Mouse (Mus musculus) bone marrow macrophage, adult 2 months (primary cell): Measurements from ENCODE around the gene Nav2.

Source experiments
- CTCF ChIP-seq: IDR thresholded peaks from 2 replicates; pipeline ENCODE4 v1.5.1; 2012; ENCODE audit warnings: low read depth, mild to moderate bottlenecking, low read length, moderate library complexity
- POLR2A ChIP-seq: IDR thresholded peaks from 2 replicates; pipeline ENCODE4 v1.6.1; 2012; ENCODE audit warnings: mild to moderate bottlenecking, low read depth, low read length, borderline replicate concordance

DNA sequence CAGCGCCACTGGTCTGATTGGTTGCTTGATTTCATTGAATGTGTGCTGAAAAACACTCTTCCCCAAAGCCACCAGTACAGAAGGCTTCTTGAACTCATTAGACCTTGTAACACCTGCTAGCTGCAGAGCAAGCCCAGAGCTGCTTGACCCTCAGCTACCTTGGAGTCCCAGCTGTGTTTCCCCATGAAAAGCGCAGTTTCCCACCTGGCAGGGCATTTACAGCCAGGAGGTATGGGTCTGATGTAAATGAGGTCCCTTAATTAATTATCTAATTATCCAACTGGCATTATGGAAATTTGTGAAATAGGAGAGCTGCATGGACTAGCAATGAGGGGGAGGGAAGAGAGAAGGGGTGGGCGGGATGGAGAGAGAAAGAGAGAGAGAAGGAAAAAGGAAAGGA lies 500.7 kb downstream of the Nav2 start:
- no peak for TF ChIP-seq POLR2A
- no peak for TF ChIP-seq CTCF
